Mouse (Mus musculus): ENCODE data around the gene Syt10. TPM values are rescaled to one million over a fixed set of nuclear protein-coding genes. Genes with fewer than 3 reads are reported as not detected.
"Not testable (repeated sequence)": the region's sequence is repeated elsewhere in the genome, so short reads cannot be mapped to it uniquely, and the experiment has no call there.

The Syt10 gene
- polyA plus RNA-seq (2016; fragmentation: Nextera tagmentation; extraction: Ambion mirVana): not detected in 2 replicates

DNA sequence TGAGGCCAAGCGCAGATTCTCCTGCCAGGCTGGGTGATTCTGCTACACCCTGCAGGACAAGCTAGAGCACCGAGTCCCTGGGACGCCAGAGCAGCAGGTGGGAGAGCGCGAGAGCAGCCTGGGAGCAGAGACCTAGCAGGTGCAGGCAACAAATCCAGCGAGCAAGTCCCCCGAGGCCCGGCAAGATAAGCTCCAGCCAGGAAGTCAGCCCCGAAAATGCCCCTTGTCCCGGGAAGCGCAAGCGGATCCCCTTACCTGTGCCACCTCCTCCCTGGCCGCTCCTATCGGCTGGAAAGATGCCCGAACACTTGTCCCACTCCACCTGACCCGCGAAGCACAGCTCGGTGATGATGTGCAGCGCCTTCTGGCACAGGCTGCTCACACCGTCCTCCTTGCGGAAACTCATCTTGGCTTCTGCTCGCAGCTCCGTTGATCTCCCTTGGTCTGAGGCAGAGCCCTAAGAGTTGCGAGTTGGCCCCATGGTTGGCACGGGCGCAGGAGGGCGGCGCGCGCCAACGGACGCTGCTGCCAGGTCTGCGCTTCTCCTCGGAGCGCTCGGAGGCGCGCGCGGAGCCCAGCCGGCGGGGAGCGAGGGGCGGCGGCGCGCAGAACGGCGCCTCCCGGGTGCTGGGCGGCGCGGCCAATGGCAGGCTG is at the start of gene Syt10:
TSS of gene Syt10 (minus strand) at position 497 of the 654 bp plus-strand sequence.
- Histone ChIP-seq H3K4me1 (peaks cover 12% of the 10 kb centered on the region), H3K27me3 (ENCODE audit: low read depth, poor library complexity, severe bottlenecking) (peaks cover 48% of the 10 kb centered on the region), H3K4me3 (peak within 1 kb of the TSS; percentile 60), H3K9me3 (replicated peaks) (no peaks in the 10 kb centered on the region), H3K27ac (no peak within 1 kb of the TSS), H3K36me3 (no peaks in the 10 kb centered on the region)
- DNase-seq (ENCODE audit: low spot score): peak; percentile 41
- WGBS: under 1% methylated on average over 53 of the region's 53 CpGs

DNA sequence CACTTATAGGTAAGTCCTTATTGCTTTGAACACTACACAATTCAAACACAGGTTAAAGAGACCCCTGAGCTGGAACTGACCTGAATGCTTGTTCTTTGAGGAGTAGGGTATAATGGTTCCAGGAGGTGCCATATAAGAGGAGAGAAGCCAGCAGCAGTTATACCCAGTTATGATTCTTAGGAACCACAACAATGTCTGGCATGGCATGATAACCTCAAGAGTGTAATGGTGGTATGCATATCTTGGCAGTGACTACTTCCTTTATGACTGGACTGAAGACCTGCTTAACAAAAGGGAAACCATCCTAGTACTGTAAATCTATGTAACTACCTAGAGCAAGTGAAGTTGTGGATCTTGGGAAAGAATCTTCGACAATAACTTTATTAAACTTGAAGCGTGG is 42.1 kb upstream of the Syt10 start:
- Histone ChIP-seq H3K9me3 (replicated peaks) (no peaks in the 10 kb centered on the region), H3K4me3 (no peak overlapping the region), H3K4me1 (no peaks in the 10 kb centered on the region), H3K36me3 (no peaks in the 10 kb centered on the region), H3K27ac (no peak overlapping the region), H3K27me3 (ENCODE audit: low read depth, poor library complexity, severe bottlenecking) (no peaks in the 10 kb centered on the region)
- DNase-seq (ENCODE audit: low spot score): no peak
- 92% methylated on average over 2 of the region's 2 CpGs for WGBS

DNA sequence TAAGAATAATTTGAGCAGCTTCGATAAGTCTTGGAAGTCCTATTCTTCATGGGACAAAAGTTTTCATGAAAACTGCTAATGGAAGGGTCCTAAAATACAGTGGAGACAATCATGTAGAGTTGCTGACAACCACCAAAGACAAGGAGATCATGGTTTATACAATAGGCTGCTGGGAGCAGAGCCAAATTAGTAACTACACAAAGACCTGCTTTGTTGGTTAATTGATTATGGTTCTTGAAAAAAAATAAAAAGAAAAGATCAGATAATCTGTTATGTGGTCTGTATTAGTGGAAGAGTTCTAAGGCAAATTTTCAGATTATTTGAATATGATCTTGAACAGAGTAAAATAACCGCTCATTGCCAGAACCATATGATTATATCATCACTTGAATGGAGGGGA is 37.3 kb upstream of the Syt10 start:
- H3K36me3 ChIP-seq: no peaks in the 10 kb centered on the region
- DNase-seq (ENCODE audit: low spot score): no peak
- 96% methylated on average over 2 of the region's 2 CpGs for WGBS

DNA sequence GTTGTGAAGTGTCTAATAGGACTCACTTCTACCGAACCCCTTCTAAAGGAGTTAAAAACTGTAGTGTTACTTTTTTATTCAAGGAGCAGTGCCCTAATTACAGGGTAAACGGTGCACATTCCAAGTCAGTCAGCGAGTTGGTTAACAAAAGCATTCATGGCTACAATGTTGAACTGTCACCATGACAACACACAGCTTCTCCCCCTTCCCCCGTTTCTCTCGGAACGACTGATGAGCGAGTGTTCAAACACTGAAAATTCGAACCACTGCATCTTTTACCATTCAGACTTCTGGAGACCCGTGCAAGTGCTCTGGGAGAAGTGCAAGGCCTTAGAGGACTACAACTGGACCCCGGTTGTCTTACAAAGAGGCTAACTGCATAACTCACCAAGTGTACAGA is 25.6 kb downstream of the Syt10 start:
- Histone ChIP-seq H3K9me3 (replicated peaks) (no peaks in the 10 kb centered on the region), H3K4me1 (no peaks in the 10 kb centered on the region), H3K4me3 (no peak overlapping the region), H3K36me3 (no peaks in the 10 kb centered on the region), H3K27ac (no peak overlapping the region), H3K27me3 (ENCODE audit: low read depth, poor library complexity, severe bottlenecking) (no peaks in the 10 kb centered on the region)
- WGBS: 75% methylated on average over 10 of the region's 10 CpGs
- DNase-seq (ENCODE audit: low spot score): no peak

More for the DNA sequence above, 37.3 kb upstream of the Syt10 start:
- no peaks in the 10 kb centered on the region for H3K4me1 ChIP-seq
- H3K27ac ChIP-seq: no peak overlapping the region
- no peak overlapping the region for H3K4me3 ChIP-seq
- no peaks in the 10 kb centered on the region for H3K9me3 ChIP-seq (replicated peaks)
- H3K27me3 ChIP-seq (ENCODE audit: low read depth, poor library complexity, severe bottlenecking): no peaks in the 10 kb centered on the region

DNA sequence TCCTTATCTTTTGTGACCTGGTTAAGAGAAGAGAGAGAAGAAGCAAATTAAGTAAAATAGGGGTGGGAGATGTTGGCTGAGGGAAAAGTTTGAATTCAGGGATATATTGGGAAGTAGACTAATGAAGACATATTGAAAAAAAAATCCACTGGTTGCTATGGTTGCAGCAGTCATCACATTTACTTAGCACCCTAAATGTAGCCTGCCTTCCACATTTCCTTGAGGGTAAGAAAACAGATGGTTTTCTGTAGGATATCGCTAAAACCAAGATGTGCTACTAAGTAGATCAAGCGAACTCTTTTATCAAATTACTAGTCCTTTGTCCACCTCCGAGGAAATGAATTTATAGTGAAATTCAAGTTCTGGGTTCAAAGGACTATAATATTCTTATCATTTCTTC is 37.2 kb downstream of the Syt10 start:
- Histone ChIP-seq H3K4me3 (no peak overlapping the region), H3K27ac (no peak overlapping the region), H3K27me3 (ENCODE audit: low read depth, poor library complexity, severe bottlenecking) (no peaks in the 10 kb centered on the region), H3K4me1 (no peaks in the 10 kb centered on the region), H3K36me3 (no peaks in the 10 kb centered on the region), H3K9me3 (replicated peaks) (no peaks in the 10 kb centered on the region)
- no peak for DNase-seq (ENCODE audit: low spot score)
- WGBS: 94% methylated on average over 3 of the region's 3 CpGs

DNA sequence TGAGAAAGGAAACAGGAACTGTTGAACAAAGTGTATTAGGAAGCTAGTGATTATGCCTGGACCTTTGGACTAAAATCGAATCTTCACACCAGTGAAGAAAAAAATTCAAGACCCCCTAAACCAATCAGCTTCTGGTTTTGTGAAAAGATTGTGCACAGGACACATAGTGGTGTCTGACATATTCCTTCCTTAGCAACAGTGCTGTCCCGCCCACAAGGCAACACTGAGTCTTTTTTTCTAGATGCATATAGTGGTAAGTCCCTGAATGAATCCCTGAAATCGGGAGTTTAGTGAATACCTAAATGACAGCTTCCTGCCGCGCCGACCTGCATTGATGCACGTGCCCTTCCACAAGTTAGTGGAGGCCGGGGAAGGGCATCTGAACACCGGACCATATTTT is 61.7 kb downstream of the Syt10 start:
- Histone ChIP-seq H3K4me3 (no peak overlapping the region), H3K36me3 (no peaks in the 10 kb centered on the region), H3K4me1 (no peaks in the 10 kb centered on the region), H3K9me3 (replicated peaks) (no peaks in the 10 kb centered on the region), H3K27ac (no peak overlapping the region), H3K27me3 (ENCODE audit: low read depth, poor library complexity, severe bottlenecking) (no peaks in the 10 kb centered on the region)
- 88% methylated on average over 9 of the region's 9 CpGs for WGBS
- DNase-seq (ENCODE audit: low spot score): no peak

DNA sequence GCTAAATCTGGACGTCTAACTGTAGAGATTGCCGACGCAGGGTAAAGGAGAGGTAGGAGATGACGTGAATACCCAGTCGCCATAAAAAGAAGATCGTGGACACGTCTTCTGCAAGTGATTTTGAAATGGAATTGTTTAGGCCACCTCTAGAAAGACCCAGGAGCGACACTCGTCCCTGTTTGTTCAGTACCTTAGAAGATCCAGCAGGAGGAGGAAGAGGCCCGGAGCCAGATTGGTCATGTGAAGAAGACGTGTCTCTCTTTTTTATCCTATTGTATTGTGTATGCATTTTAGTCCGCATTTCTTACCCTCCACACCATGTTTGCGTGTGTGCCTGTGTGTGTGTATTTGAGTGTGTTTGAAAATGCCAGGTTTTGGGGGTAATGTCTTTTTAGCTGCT is 75.6 kb downstream of the Syt10 start:
- H3K27ac ChIP-seq; H3K36me3 ChIP-seq; H3K9me3 ChIP-seq (replicated peaks); H3K27me3 ChIP-seq (ENCODE audit: low read depth, poor library complexity, severe bottlenecking); DNase-seq (ENCODE audit: low spot score); H3K4me1 ChIP-seq; H3K4me3 ChIP-seq: not testable (repeated sequence)
- 87% methylated on average over 13 of the region's 13 CpGs for WGBS

DNA sequence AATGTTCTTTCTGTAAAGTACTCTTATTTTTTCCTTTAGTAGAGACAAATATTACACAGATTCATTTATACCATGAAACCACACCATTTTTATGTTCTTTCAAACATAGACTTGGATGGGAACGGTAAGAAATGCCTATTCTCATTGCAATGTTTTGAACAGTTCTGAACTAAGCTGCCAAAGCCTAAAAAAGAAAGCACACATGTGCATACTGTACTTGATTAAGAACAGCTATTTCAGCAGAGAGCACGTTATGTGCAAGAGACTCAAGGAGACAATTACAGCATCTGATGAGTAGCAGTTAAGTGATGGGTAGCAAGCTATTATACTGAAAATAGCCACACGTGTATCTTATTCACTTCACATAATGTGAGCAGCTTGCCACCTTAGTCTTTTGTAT is 108.0 kb downstream of the Syt10 start:
- WGBS: 86% methylated on average over 3 of the region's 3 CpGs
- no peak overlapping the region for H3K4me3 ChIP-seq
- DNase-seq (ENCODE audit: low spot score): no peak
- H3K27ac ChIP-seq: no peak overlapping the region
- H3K36me3 ChIP-seq: no peaks in the 10 kb centered on the region
- H3K4me1 ChIP-seq: no peaks in the 10 kb centered on the region
- no peaks in the 10 kb centered on the region for H3K9me3 ChIP-seq (replicated peaks)
- H3K27me3 ChIP-seq (ENCODE audit: low read depth, poor library complexity, severe bottlenecking): no peaks in the 10 kb centered on the region

Small RNA genes lying within 50 kb of the gene (microRNA-seq; reads per million reads assigned to microRNA genes)
- gene Gm24643: not detected

Other genes starting within 250 kb of the Syt10 start
- 64.8 and 65.6 TPM in 2 replicates for gene Rabl2, start 249.9 kb downstream of the Syt10 start, polyA plus RNA-seq (2016; fragmentation: Nextera tagmentation; extraction: Ambion mirVana)